Mouse (Mus musculus) intestine, postnatal 0 days (tissue): ENCODE results near the gene Fgf12. TPM values are rescaled to one million over a fixed set of nuclear protein-coding genes. Genes with fewer than 3 reads are reported as not detected.
A peak's percentile ranks its signal among the peaks of the same experiment; 100 is the strongest.

ENCODE experiments used
- ATAC-seq: fragments of 200-750 bp; cut with Nextera tagmentation; 2 replicates; pipeline ENCODE4 v1.8.0; 2017; ENCODE audit warnings: mild to moderate bottlenecking, moderate TSS enrichment, moderate library complexity
- H3K27ac ChIP-seq: fragments of 300-500 bp; sonication (generic); 2 replicates; pipeline ENCODE4 v1.5.1; 2014; ENCODE audit warnings: mild to moderate bottlenecking, low read depth, low read length, moderate library complexity
- H3K27me3 ChIP-seq: fragments of 300-500 bp; sonication (generic); replicated peaks from 2 replicates; pipeline ENCODE4 v1.6.1; 2014; ENCODE audit warnings: low read length, mixed read lengths; ENCODE audit not compliant: control insufficient read depth, insufficient read depth
- H3K36me3 ChIP-seq: fragments of 300-500 bp; sonication (generic); 2 replicates; pipeline ENCODE4 v1.6.1; 2014; ENCODE audit warnings: mild to moderate bottlenecking, moderate library complexity; ENCODE audit not compliant: control insufficient read depth, insufficient read depth
- H3K4me1 ChIP-seq: fragments of 300-500 bp; sonication (generic); replicated peaks from 2 replicates; pipeline ENCODE4 v1.6.1; 2014; ENCODE audit warnings: antibody characterized with exemption, low read length, mixed read lengths; ENCODE audit not compliant: control insufficient read depth, insufficient read depth
- H3K4me2 ChIP-seq: fragments of 300-500 bp; sonication (generic); replicated peaks from 2 replicates; pipeline ENCODE4 v1.6.1; 2014; ENCODE audit warnings: low read depth, mild to moderate bottlenecking, moderate library complexity
- H3K4me3 ChIP-seq: fragments of 300-500 bp; sonication (generic); 2 replicates; pipeline ENCODE4 v1.5.1; 2014; ENCODE audit warnings: low read depth, low read length
- H3K9ac ChIP-seq: fragments of 300-500 bp; sonication (generic); 2 replicates; pipeline ENCODE4 v1.6.1; 2014; ENCODE audit warnings: mild to moderate bottlenecking, low read depth, low read length
- H3K9me3 ChIP-seq: fragments of 300-500 bp; sonication (generic); 2 replicates; pipeline ENCODE4 v1.6.1; 2016; ENCODE audit warnings: mixed run types; ENCODE audit not compliant: control insufficient read depth
- CTCF ChIP-seq: sonication (generic); IDR thresholded peaks from 2 replicates; pipeline ENCODE4 v1.5.1; 2016; ENCODE audit warnings: low read depth, mild to moderate bottlenecking, control low read depth, antibody characterized with exemption, moderate library complexity
- WGBS: fragments of 180-500 bp; shearing (Covaris S2); extraction: QIAGEN DNeasy Blood & Tissue Kit; methylation state at CpG from one replicate; pipeline ENCODE4 v1.1.7; 2014; 5-methylcytosine and 5-hydroxymethylcytosine counted together
- polyA plus RNA-seq: library from polyadenylated mRNA; unstranded; fragments of >200 nt; fragmentation: Nextera tagmentation; extraction: Ambion mirVana; gene quantifications from 2 replicates; pipeline ENCODE4 v1.2.1, GENCODE M21; 2015

Gene Fgf12
- polyA plus RNA-seq, 1 experiment from 2014 or later, result 0.42 TPM

GRCm38 (mm10) chr16:28596112-28596511 lies 156.8 kb downstream of the Fgf12 start:
- H3K27me3 ChIP-seq, result no peaks in the 10 kb centered on the region
- TF ChIP-seq CTCF, result no peak
- H3K4me2 ChIP-seq, result no peak overlapping the region
- 84% methylated on average over 13 of the region's 13 CpGs for WGBS
- H3K4me3 ChIP-seq, result no peak overlapping the region
- no peaks in the 10 kb centered on the region for H3K36me3 ChIP-seq
- H3K4me1 ChIP-seq, result no peaks in the 10 kb centered on the region
- no peak for ATAC-seq
- no peak overlapping the region for H3K27ac ChIP-seq
- H3K9ac ChIP-seq, result no peak overlapping the region
- no peaks in the 10 kb centered on the region for H3K9me3 ChIP-seq

- WGBS, result 25% methylated on average over 26 of the region's 26 CpGs
Observed at GRCm38 (mm10) chr16:28593075-28593915, 159.6 kb downstream of the Fgf12 start.

GRCm38 (mm10) chr16:28592466-28592865 lies 160.4 kb downstream of the Fgf12 start:
- H3K9ac ChIP-seq, result no peak overlapping the region
- H3K27ac ChIP-seq, result no peak overlapping the region
- no peaks in the 10 kb centered on the region for H3K27me3 ChIP-seq
- H3K36me3 ChIP-seq, result no peaks in the 10 kb centered on the region
- no peak for TF ChIP-seq CTCF
- ATAC-seq, result no peak
- no peak overlapping the region for H3K4me3 ChIP-seq
- no peak overlapping the region for H3K4me2 ChIP-seq
- 84% methylated on average over 6 of the region's 6 CpGs for WGBS
- H3K9me3 ChIP-seq, result no peaks in the 10 kb centered on the region
- no peaks in the 10 kb centered on the region for H3K4me1 ChIP-seq

More at GRCm38 (mm10) chr16:28593075-28593915, 159.6 kb downstream of the Fgf12 start:
- no peak overlapping the region for H3K4me3 ChIP-seq
- peak overlapping the region; percentile 52 for H3K4me2 ChIP-seq
- H3K27ac ChIP-seq, result no peak overlapping the region
- H3K27me3 ChIP-seq, result no peaks in the 10 kb centered on the region
- H3K4me1 ChIP-seq, result no peaks in the 10 kb centered on the region
- H3K9ac ChIP-seq, result no peak overlapping the region
- no peaks in the 10 kb centered on the region for H3K36me3 ChIP-seq
- no peaks in the 10 kb centered on the region for H3K9me3 ChIP-seq
- peak; percentile 81 for TF ChIP-seq CTCF
- ATAC-seq, result no peak

GRCm38 (mm10) chr16:28591583-28591982 lies 161.3 kb downstream of the Fgf12 start:
- no peak for TF ChIP-seq CTCF
- H3K4me3 ChIP-seq, result no peak overlapping the region
- no peaks in the 10 kb centered on the region for H3K27me3 ChIP-seq
- ATAC-seq, result no peak
- no peak overlapping the region for H3K4me2 ChIP-seq
- H3K36me3 ChIP-seq, result no peaks in the 10 kb centered on the region
- 63% methylated on average over 9 of the region's 9 CpGs for WGBS
- H3K9ac ChIP-seq, result no peak overlapping the region
- H3K4me1 ChIP-seq, result no peaks in the 10 kb centered on the region
- H3K9me3 ChIP-seq, result no peaks in the 10 kb centered on the region
- no peak overlapping the region for H3K27ac ChIP-seq

- Histone ChIP-seq H3K9ac (no peak overlapping the region), H3K4me2 (no peak overlapping the region), H3K4me1 (no peaks in the 10 kb centered on the region), H3K27ac (no peak overlapping the region), H3K27me3 (no peaks in the 10 kb centered on the region), H3K4me3 (no peak overlapping the region), H3K36me3 (no peaks in the 10 kb centered on the region), H3K9me3 (no peaks in the 10 kb centered on the region)
- WGBS, result 42% methylated on average over 3 of the region's 3 CpGs
- ATAC-seq, result no peak
- TF ChIP-seq CTCF, result no peak
Observed at GRCm38 (mm10) chr16:28572212-28572611, 180.7 kb downstream of the Fgf12 start.

- H3K4me2 ChIP-seq, result peak overlapping the region; percentile 73
- no peaks in the 10 kb centered on the region for H3K36me3 ChIP-seq
- no peak overlapping the region for H3K27ac ChIP-seq
- peaks cover 13% of the 10 kb centered on the region for H3K27me3 ChIP-seq
- H3K4me1 ChIP-seq, result no peaks in the 10 kb centered on the region
- H3K9me3 ChIP-seq, result no peaks in the 10 kb centered on the region
- under 1% methylated on average over 57 of the region's 58 CpGs for WGBS
- peak overlapping the region; percentile 38 for H3K4me3 ChIP-seq
- TF ChIP-seq CTCF, result no peak
- ATAC-seq, result no peak
- no peak overlapping the region for H3K9ac ChIP-seq
Observed at GRCm38 (mm10) chr16:28564716-28565217, 188.1 kb downstream of the Fgf12 start.
